Mouse (Mus musculus) heart, postnatal 0 days (tissue): ENCODE measurements around the gene Cited2.

Experiments used
- CTCF ChIP-seq: IDR thresholded peaks from 2 replicates; pipeline ENCODE4 v1.5.1; 2016; ENCODE audit warnings: antibody characterized with exemption, control low read depth, low read depth
- EP300 ChIP-seq: IDR thresholded peaks from 2 replicates; pipeline ENCODE4 v1.6.1; 2016; ENCODE audit warnings: antibody characterized with exemption, low read depth

- TF ChIP-seq CTCF (no peak), EP300 (no peak)
These were observed 2.1 kb downstream of the Cited2 start for GRCm38 (mm10) chr10:17725037-17725584.
